Mouse (Mus musculus) macrophage (primary cell): Measurements from ENCODE around the gene Zdhhc19. TPM values are rescaled to one million over a fixed set of nuclear protein-coding genes. Genes with fewer than 3 reads are reported as not detected.

ENCODE experiments used
- H3K27ac ChIP-seq: fragments of 350-480 bp; formaldehyde crosslinking; 2 replicates; pipeline ENCODE4 v1.9.0; 2021
- H3K36me3 ChIP-seq: fragments of 350-480 bp; formaldehyde crosslinking; 2 replicates; pipeline ENCODE4 v1.9.0; 2021; ENCODE audit errors: inconsistent target
- H3K4me3 ChIP-seq: fragments of 350-480 bp; formaldehyde crosslinking; 2 replicates; pipeline ENCODE4 v1.9.0; 2021; ENCODE audit errors: inconsistent target
- H3K79me2 ChIP-seq: fragments of 350-480 bp; formaldehyde crosslinking; 2 replicates; pipeline ENCODE4 v1.9.0; 2021; ENCODE audit errors: inconsistent target
- WGBS: methylation state at CpG from one replicate; pipeline ENCODE4 v1.1.7; 2026; ENCODE audit warnings: inconsistent platforms; ENCODE audit not compliant: missing documents; 5-methylcytosine and 5-hydroxymethylcytosine counted together
- polyA plus RNA-seq: library from polyadenylated mRNA; stranded (reverse); fragments of 250-400 nt; gene quantifications from 3 replicates; pipeline ENCODE4 v1.2.4, GENCODE M21; 2018; ENCODE audit warnings: inconsistent platforms

Zdhhc19 gene
- polyA plus RNA-seq, 1 experiment from 2014 or later: not detected

DNA sequence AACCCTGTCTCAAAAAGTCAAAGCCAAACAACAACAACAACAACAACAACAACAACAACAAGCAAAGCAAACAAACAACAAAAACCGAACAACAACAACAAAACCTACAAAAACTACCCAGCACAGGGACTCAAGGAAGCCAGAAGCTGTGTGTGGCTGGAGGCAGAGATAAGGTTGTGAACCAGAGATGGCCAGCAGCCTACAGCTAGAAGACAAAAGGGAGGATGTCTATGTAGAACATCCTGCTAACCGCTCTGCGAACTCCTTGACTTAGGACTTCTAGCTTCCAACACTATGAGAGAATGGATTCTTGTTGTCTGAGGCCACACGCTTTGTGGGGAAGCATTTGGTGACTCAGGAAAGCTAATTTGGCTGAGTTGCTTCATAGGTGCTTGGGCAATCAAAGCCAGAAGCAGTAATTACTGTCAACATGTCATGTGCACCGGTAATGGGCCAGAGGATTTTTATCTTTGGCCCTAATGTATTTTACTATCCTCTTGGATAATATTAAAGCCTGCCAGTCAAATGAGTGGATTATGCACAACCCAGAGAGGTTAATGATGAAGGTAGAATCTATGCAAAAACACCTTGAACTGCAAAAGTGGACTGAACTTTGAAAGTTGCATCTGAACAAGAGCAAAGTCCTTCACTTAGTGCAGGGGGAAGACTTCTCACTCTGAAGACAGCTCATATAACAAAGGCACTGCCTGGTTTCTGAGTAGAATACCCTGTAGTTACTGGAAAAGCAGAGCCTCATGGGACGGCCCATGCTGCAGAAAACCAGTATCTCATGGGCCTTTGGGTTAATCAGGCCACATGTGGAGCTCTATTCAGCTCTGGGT is 45.5 kb downstream of the Zdhhc19 start:
- no peak overlapping the region for H3K27ac ChIP-seq
- WGBS: 64% methylated on average over 6 of the region's 6 CpGs
- H3K36me3 ChIP-seq: no peaks in the 10 kb centered on the region
- no peaks in the 10 kb centered on the region for H3K79me2 ChIP-seq
- no peak overlapping the region for H3K4me3 ChIP-seq

GRCm38 (mm10) chr16:32543422-32543821 is 47.4 kb downstream of the Zdhhc19 start:
- Histone ChIP-seq H3K4me3 (no peak overlapping the region), H3K79me2 (no peaks in the 10 kb centered on the region), H3K36me3 (no peaks in the 10 kb centered on the region), H3K27ac (no peak overlapping the region)
- whole genome bisulfite sequencing: 95% methylated on average over 3 of the region's 3 CpGs

GRCm38 (mm10) chr16:32547156-32548068 is 51.3 kb downstream of the Zdhhc19 start:
- H3K36me3 ChIP-seq: no peaks in the 10 kb centered on the region
- no peaks in the 10 kb centered on the region for H3K79me2 ChIP-seq
- H3K27ac ChIP-seq: no peak overlapping the region
- no peak overlapping the region for H3K4me3 ChIP-seq
- under 1% methylated on average over 9 of the region's 10 CpGs for WGBS

DNA sequence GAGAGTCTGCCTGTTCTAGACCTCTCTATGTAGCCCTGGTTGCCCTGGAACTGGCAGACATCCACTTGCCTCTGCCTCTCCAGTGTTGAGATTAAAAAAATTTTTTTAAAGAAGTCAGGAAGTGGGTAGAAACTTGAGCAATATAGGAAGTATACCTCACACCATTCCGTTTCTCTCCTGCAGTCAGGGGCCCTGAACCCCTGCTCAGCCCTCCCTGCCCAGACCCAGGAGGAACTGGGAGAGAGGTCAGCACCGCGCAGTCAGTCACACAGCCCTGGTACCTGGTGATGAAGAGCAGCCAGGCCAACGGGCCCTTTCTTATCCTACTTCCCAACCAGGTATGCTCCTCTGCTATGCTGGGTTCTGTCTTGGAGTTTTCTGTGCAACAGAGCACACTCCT is 54.0 kb downstream of the Zdhhc19 start:
- WGBS: 30% methylated on average over 4 of the region's 4 CpGs
- Histone ChIP-seq H3K4me3 (no peak overlapping the region), H3K27ac (no peak overlapping the region), H3K36me3 (no peaks in the 10 kb centered on the region), H3K79me2 (no peaks in the 10 kb centered on the region)

DNA sequence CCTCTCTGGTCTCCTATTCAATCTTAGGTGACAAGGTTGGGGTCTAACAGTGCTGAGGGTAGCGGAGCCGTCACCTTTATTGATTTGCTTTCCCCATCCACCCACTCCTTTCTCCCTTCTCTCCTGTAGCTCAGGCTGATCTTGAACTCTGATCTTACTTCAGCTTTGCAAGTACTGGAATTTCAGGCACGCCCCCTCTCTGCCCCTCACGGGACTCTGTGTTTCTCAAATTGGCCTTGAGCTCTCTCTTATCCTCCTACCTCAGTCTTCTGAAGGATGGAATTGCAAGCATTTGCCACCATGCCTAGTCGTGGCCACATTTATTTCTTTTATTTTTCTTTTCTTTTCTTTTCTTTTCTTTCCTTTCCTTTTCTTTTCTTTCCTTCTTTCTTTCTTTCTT is 54.4 kb downstream of the Zdhhc19 start:
- Histone ChIP-seq H3K36me3 (no peaks in the 10 kb centered on the region), H3K79me2 (no peaks in the 10 kb centered on the region), H3K27ac (no peak overlapping the region), H3K4me3 (no peak overlapping the region)
- WGBS: 86% methylated on average over 5 of the region's 5 CpGs

GRCm38 (mm10) chr16:32551346-32551747 is 55.3 kb downstream of the Zdhhc19 start:
- H3K36me3 ChIP-seq: no peaks in the 10 kb centered on the region
- H3K4me3 ChIP-seq: no peak overlapping the region
- WGBS: 65% methylated on average over 2 of the region's 2 CpGs
- no peaks in the 10 kb centered on the region for H3K79me2 ChIP-seq
- H3K27ac ChIP-seq: no peak overlapping the region

- Histone ChIP-seq H3K4me3 (no peak overlapping the region), H3K79me2 (no peaks in the 10 kb centered on the region), H3K36me3 (no peaks in the 10 kb centered on the region), H3K27ac (no peak overlapping the region)
- WGBS: 66% methylated on average over 3 of the region's 3 CpGs
Observed at GRCm38 (mm10) chr16:32555588-32555987, 59.5 kb downstream of the Zdhhc19 start.

DNA sequence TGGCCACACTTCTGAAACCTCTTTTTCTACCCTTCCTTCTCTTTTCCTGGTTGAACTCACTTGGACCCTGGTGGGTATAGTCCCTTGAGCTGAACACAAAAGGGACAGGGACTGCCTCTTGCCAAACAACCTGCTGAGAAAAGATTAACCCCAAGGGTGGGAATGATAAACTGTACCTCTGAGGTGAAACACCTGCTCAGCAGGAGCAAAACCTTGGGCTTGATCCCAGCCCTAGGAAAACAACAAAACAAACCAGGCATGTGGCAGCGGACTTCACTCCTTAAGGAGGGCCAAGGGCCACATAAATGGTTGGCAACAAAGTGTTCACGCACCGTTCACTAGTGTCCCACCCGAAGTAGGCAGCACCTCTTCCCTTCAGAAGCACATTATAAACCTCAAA is 63.4 kb downstream of the Zdhhc19 start:
- H3K79me2 ChIP-seq: no peaks in the 10 kb centered on the region
- H3K4me3 ChIP-seq: no peak overlapping the region
- H3K36me3 ChIP-seq: no peaks in the 10 kb centered on the region
- WGBS: 87% methylated on average over 4 of the region's 4 CpGs
- no peak overlapping the region for H3K27ac ChIP-seq

GRCm38 (mm10) chr16:32563056-32563793 is 67.2 kb downstream of the Zdhhc19 start:
- WGBS: 83% methylated on average over 5 of the region's 5 CpGs
- Histone ChIP-seq H3K79me2 (no peaks in the 10 kb centered on the region), H3K4me3 (no peak overlapping the region), H3K36me3 (no peaks in the 10 kb centered on the region), H3K27ac (no peak overlapping the region)

- Histone ChIP-seq H3K4me3 (no peak overlapping the region), H3K79me2 (no peaks in the 10 kb centered on the region), H3K36me3 (no peaks in the 10 kb centered on the region), H3K27ac (peak overlapping the region; percentile 71; the same call in 1 of the 2 replicates)
- 60% methylated on average over 4 of the region's 4 CpGs for WGBS
Observed at GRCm38 (mm10) chr16:32567282-32567681, 71.2 kb downstream of the Zdhhc19 start.

- H3K36me3 ChIP-seq: no peaks in the 10 kb centered on the region
- H3K79me2 ChIP-seq: no peaks in the 10 kb centered on the region
- 76% methylated on average over 6 of the region's 6 CpGs for WGBS
- peak overlapping the region; percentile 71 for H3K27ac ChIP-seq
- no peak overlapping the region for H3K4me3 ChIP-seq
Observed at GRCm38 (mm10) chr16:32568401-32568800, 72.3 kb downstream of the Zdhhc19 start.

- WGBS: 74% methylated on average over 3 of the region's 3 CpGs
- H3K79me2 ChIP-seq: no peaks in the 10 kb centered on the region
- H3K27ac ChIP-seq: no peak overlapping the region
- H3K4me3 ChIP-seq: no peak overlapping the region
- no peaks in the 10 kb centered on the region for H3K36me3 ChIP-seq
Observed at GRCm38 (mm10) chr16:32570042-32570441, 74.0 kb downstream of the Zdhhc19 start.

- WGBS: 83% methylated on average over 4 of the region's 4 CpGs
- Histone ChIP-seq H3K79me2 (no peaks in the 10 kb centered on the region), H3K27ac (no peak overlapping the region)
Observed at GRCm38 (mm10) chr16:32572528-32572927, 76.5 kb downstream of the Zdhhc19 start.

DNA sequence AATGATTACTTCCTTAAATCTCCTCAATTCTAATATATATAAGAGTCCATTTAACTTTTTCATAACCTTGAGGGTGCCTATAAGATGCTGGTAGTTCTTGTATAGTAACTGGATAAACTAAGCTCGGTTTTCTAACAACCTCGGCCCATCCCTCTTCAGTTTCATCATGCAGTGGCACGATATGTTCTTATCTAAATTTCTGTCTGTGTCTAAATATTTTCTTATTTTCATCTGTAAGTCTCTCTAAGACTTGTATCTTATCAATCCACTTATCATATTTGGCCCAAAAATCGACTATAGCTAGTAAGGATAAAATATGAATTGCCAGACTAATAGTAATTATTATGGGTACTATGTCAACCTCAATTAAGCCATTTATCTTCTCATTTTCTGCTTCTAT is 90.4 kb downstream of the Zdhhc19 start:
- Histone ChIP-seq H3K36me3 (no peaks in the 10 kb centered on the region), H3K27ac (no peak overlapping the region), H3K79me2 (no peaks in the 10 kb centered on the region), H3K4me3 (no peak overlapping the region)
- 94% methylated on average over 4 of the region's 4 CpGs for WGBS

More at GRCm38 (mm10) chr16:32572528-32572927, 76.5 kb downstream of the Zdhhc19 start:
- Histone ChIP-seq H3K4me3 (no peak overlapping the region), H3K36me3 (no peaks in the 10 kb centered on the region)
